Mouse (Mus musculus) leukemia stem cell, adult 10-12 weeks (primary cell): Measurements from ENCODE around the gene Ncs1. TPM values are rescaled to one million over a fixed set of nuclear protein-coding genes. Genes with fewer than 3 reads are reported as not detected.

Experiments
- polyA plus RNA-seq: library from polyadenylated mRNA; stranded (reverse); fragments of >175 nt; gene quantifications from 2 replicates; pipeline ENCODE4 v1.2.3, GENCODE M21; 2012; ENCODE audit warnings: low replicate concordance

Ncs1 gene
- polyA plus RNA-seq, result 0.30 and 0.46 TPM in 2 replicates

GRCm38 (mm10) chr2:31245491-31246141 lies at the start of gene Ncs1:
Gene Ncs1 (plus strand): TSS chr2:31245823.

GRCm38 (mm10) chr2:31314007-31314465 lies 68.4 kb downstream of the Ncs1 start, which contains the start of gene Hmcn2:
Gene Hmcn2 (plus strand): TSS chr2:31314415.

Other genes with a start within 250 kb of the Ncs1 start
- 48.7 and 50.8 TPM in 2 replicates for gene Fnbp1, start 103.8 kb upstream of the Ncs1 start, polyA plus RNA-seq
- 7.0 and 9.2 TPM in 2 replicates for gene Gpr107, start 93.5 kb upstream of the Ncs1 start, polyA plus RNA-seq
- gene Hmcn2, start 68.6 kb downstream of the Ncs1 start, polyA plus RNA-seq, result 0.33 and 0.46 TPM in 2 replicates
- 1.3 and 1.5 TPM in 2 replicates for gene Ass1, start 224.4 kb downstream of the Ncs1 start, polyA plus RNA-seq